Mouse (Mus musculus): ENCODE measurements at regions not wholly inside any gene's neighbourhood (a gene's known extent, or its start where the extent isn't known, plus 50 kb on each side); places are given as distances from the start of the nearest gene placed in this dataset.

- no peak for DNase-seq (ENCODE audit: low spot score in 2 of 2)
Observed at GRCm38 (mm10) chr6:147416592-147416991, 59.0 kb upstream of the Ccdc91 start.

- no peak for DNase-seq (ENCODE audit: low spot score in 2 of 2)
Observed at GRCm38 (mm10) chr6:147413713-147414112, 61.9 kb upstream of the Ccdc91 start.

GRCm38 (mm10) chr6:147397984-147398383 is 77.6 kb upstream of the Ccdc91 start:
- DNase-seq (ENCODE audit: low spot score in 2 of 2): no peak

- no peak for DNase-seq (ENCODE audit: low spot score in 2 of 2)
Observed at GRCm38 (mm10) chr6:147391425-147392158, 84.0 kb upstream of the Ccdc91 start.

GRCm38 (mm10) chr6:147390499-147390898 is 85.1 kb upstream of the Ccdc91 start:
- DNase-seq (ENCODE audit: low spot score in 2 of 2): no peak

GRCm38 (mm10) chr6:147388727-147389126 is 86.9 kb upstream of the Ccdc91 start:
- DNase-seq (ENCODE audit: low spot score in 2 of 2): no peak

GRCm38 (mm10) chr6:147385606-147386005 is 90.0 kb upstream of the Ccdc91 start:
- DNase-seq (ENCODE audit: low spot score in 2 of 2): no peak

GRCm38 (mm10) chr6:147380519-147380918 is 95.1 kb upstream of the Ccdc91 start:
- DNase-seq (ENCODE audit: low spot score in 2 of 2): no peak

GRCm38 (mm10) chr6:147377679-147378078 is 97.9 kb upstream of the Ccdc91 start:
- no peak for DNase-seq (ENCODE audit: low spot score in 2 of 2)

- peak in 1 of 2 experiments; percentile 11 for DNase-seq (ENCODE audit: low spot score in 2 of 2)
Observed at GRCm38 (mm10) chr6:147371737-147372136, 103.9 kb upstream of the Ccdc91 start.

GRCm38 (mm10) chr6:147371336-147371735 is 104.3 kb upstream of the Ccdc91 start:
- no peak for DNase-seq (ENCODE audit: low spot score in 2 of 2)

GRCm38 (mm10) chr6:147362842-147363241 is 98.9 kb upstream of the Pthlh start:
- no peak for DNase-seq (ENCODE audit: low spot score in 2 of 2)

- no peak for DNase-seq (ENCODE audit: low spot score in 2 of 2)
Observed at GRCm38 (mm10) chr6:147357031-147357430, 93.0 kb upstream of the Pthlh start.

- DNase-seq (ENCODE audit: low spot score in 2 of 2): no peak
Observed at GRCm38 (mm10) chr6:147356570-147356969, 92.6 kb upstream of the Pthlh start.

GRCm38 (mm10) chr6:147349566-147350237 is 85.7 kb upstream of the Pthlh start:
- DNase-seq (ENCODE audit: low spot score in 2 of 2): no peak

GRCm38 (mm10) chr6:147348621-147349020 is 84.6 kb upstream of the Pthlh start:
- DNase-seq (ENCODE audit: low spot score in 2 of 2): peak in 1 of 2 experiments; percentile 33

- no peak for DNase-seq (ENCODE audit: low spot score in 2 of 2)
Observed at GRCm38 (mm10) chr6:147341042-147341441, 77.1 kb upstream of the Pthlh start.

GRCm38 (mm10) chr6:147332976-147333375 is 69.0 kb upstream of the Pthlh start:
- DNase-seq (ENCODE audit: low spot score in 2 of 2): peak; percentile 20 to 24

GRCm38 (mm10) chr6:147329201-147329600 is 65.2 kb upstream of the Pthlh start:
- peak; percentile 34 to 72 for DNase-seq (ENCODE audit: low spot score in 2 of 2)

GRCm38 (mm10) chr6:147324336-147324735 is 60.4 kb upstream of the Pthlh start:
- no peak for DNase-seq (ENCODE audit: low spot score in 2 of 2)

GRCm38 (mm10) chr6:147318106-147318505 is 54.1 kb upstream of the Pthlh start:
- no peak for DNase-seq (ENCODE audit: low spot score in 2 of 2)

- DNase-seq (ENCODE audit: low spot score in 2 of 2): no peak
Observed at GRCm38 (mm10) chr6:147316702-147317468, 52.9 kb upstream of the Pthlh start.
